Mouse (Mus musculus) limb, embryonic 14.5 days (tissue): ENCODE measurements at regions not wholly inside any gene's neighbourhood (a gene's known extent, or its start where the extent isn't known, plus 50 kb on each side); places are given as distances from the start of the nearest gene placed in this dataset.

Source experiments
- ATAC-seq: fragments of 200-750 bp; cut with Nextera tagmentation; 2 replicates; pipeline ENCODE4 v1.8.0; 2017; ENCODE audit warnings: low read depth, moderate number of reproducible peaks, moderate TSS enrichment; ENCODE audit not compliant: low FRiP score
- DNase-seq: peaks from one replicate; pipeline ENCODE4 v3.0.0-alpha.2; 2015; ENCODE audit warnings: low spot score
- H3K27ac ChIP-seq: fragments of 300-500 bp; sonication (generic); replicated peaks from 2 replicates; pipeline ENCODE4 v1.5.1; 2014; ENCODE audit warnings: low read depth, mild to moderate bottlenecking, low read length, moderate library complexity, mixed read lengths
- H3K27me3 ChIP-seq: fragments of 300-500 bp; sonication (generic); 2 replicates; pipeline ENCODE4 v1.6.1; 2014; ENCODE audit warnings: low read length, mixed read lengths; ENCODE audit not compliant: control insufficient read depth, insufficient read depth
- H3K36me3 ChIP-seq: fragments of 300-500 bp; sonication (generic); 2 replicates; pipeline ENCODE4 v1.6.1; 2014; ENCODE audit warnings: mild to moderate bottlenecking, low read length, moderate library complexity, mixed read lengths; ENCODE audit not compliant: control insufficient read depth, insufficient read depth
- H3K4me1 ChIP-seq: fragments of 300-500 bp; sonication (generic); 2 replicates; pipeline ENCODE4 v1.6.1; 2014; ENCODE audit warnings: antibody characterized with exemption, low read length, mixed read lengths; ENCODE audit not compliant: control insufficient read depth, insufficient read depth
- H3K4me2 ChIP-seq: fragments of 300-500 bp; sonication (generic); replicated peaks from 2 replicates; pipeline ENCODE4 v1.6.1; 2014; ENCODE audit warnings: low read depth, mild to moderate bottlenecking, low read length, moderate library complexity; ENCODE audit not compliant: severe bottlenecking
- H3K4me3 ChIP-seq: fragments of 300-500 bp; sonication (generic); replicated peaks from 2 replicates; pipeline ENCODE4 v1.5.1; 2014; ENCODE audit warnings: low read length
- H3K9ac ChIP-seq: fragments of 300-500 bp; sonication (generic); 2 replicates; pipeline ENCODE4 v1.6.1; 2014; ENCODE audit warnings: mild to moderate bottlenecking, low read depth, low read length, moderate library complexity; ENCODE audit not compliant: severe bottlenecking
- H3K9me3 ChIP-seq: fragments of 300-500 bp; sonication (generic); 2 replicates; pipeline ENCODE4 v1.6.1; 2016; ENCODE audit warnings: low read length; ENCODE audit not compliant: control insufficient read depth
- POLR2A ChIP-seq: fragments of 200-500 bp; IDR thresholded peaks from 2 replicates; pipeline ENCODE4 v1.8.0; 2012; ENCODE audit warnings: inconsistent platforms, mild to moderate bottlenecking, moderate library complexity, borderline replicate concordance; ENCODE audit not compliant: insufficient read depth, insufficient read length; ENCODE audit errors: extremely low read depth
- WGBS: fragments of 180-500 bp; shearing (Covaris S2); extraction: QIAGEN DNeasy Blood & Tissue Kit; methylation state at CpG from one replicate; pipeline ENCODE4 v1.1.7; 2014; 5-methylcytosine and 5-hydroxymethylcytosine counted together

DNA sequence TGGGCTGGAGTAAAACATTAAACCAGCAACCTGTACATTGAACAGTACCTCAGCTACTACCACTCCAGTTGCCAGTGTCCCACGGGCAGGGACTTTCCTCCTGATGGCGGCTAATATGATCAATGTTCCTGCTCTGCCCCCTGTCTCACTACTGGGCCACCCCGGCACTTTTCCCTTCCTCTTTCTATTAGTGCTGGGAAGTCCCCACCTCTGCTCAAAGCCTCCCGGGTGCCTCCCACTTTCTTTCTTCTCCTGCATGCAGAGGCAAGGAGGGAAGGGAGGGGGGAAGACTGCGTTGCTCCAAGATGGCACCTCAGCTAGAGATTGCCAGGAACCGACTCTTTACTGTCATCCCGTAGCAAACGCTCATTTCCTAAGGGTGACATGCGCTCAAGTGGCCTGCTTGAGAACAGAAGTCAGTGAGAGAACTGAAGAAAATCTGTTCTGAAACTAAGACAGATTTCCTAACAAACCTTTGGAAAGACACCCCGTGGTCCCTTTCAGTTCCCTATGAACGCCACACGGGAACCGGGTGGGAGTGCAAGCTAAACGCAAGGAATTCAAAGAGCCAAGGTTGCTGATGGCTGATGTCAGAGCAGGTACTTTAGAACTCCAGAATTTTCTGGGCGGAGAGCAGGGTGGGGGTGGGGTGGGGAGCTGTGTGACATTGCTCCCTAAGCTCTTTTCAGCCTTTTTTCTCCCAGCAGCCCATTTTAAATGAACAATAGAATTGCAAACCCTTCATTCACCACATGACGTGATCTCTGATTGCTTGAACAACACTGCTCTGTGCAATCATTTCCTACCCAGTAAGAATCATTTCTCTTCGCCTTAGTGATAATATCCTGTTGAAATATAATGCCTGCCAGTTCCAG is 96.2 kb upstream of the Med14 start:
- Histone ChIP-seq H3K9me3 (no peaks in the 10 kb centered on the region), H3K4me3 (peak overlapping the region; percentile 21), H3K27ac (0 out of 2 replicates have a peak overlapping the region, but pooled peaks have one; percentile 38), H3K36me3 (no peaks in the 10 kb centered on the region), H3K4me1 (no peaks in the 10 kb centered on the region), H3K9ac (peak overlapping the region; percentile 39), H3K4me2 (peak overlapping the region; percentile 40), H3K27me3 (no peaks in the 10 kb centered on the region)
- ATAC-seq (no peak; the same call in 1 of the 2 replicates), DNase-seq (peak; percentile 11)
- WGBS: 30% methylated on average over 17 of the region's 17 CpGs
- TF ChIP-seq POLR2A: no peak

- WGBS: 52% methylated on average over 4 of the region's 4 CpGs
- Histone ChIP-seq H3K27ac (no peak overlapping the region), H3K4me3 (no peak overlapping the region), H3K9me3 (no peaks in the 10 kb centered on the region), H3K36me3 (no peaks in the 10 kb centered on the region), H3K9ac (no peak overlapping the region), H3K4me1 (no peaks in the 10 kb centered on the region), H3K27me3 (no peaks in the 10 kb centered on the region), H3K4me2 (no peak overlapping the region)
- TF ChIP-seq POLR2A: no peak
- DNase-seq (no peak), ATAC-seq (no peak)
Measured at GRCm38 (mm10) chrX:12855425-12855824, 93.6 kb upstream of the Med14 start.

DNA sequence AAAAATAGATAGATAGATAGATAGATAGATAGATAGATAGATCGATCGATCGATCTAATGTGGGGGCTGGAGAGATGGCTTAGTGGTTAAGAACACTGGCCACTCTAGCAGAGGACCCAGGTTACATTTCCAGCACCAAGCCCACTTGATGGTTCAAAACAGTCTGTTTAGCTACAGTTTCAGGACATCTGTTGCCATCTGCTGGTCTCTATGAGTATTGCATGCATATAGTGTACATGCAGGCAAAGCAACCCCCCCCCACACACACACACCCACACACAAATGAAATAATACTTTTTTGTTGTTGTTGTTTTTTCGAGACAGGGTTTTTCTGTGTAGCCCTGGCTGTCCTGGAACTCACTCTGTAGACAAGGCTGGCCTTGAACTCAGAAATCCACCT is 89.8 kb upstream of the Med14 start:
- no peak overlapping the region for H3K9ac ChIP-seq
- H3K27ac ChIP-seq: no peak overlapping the region
- H3K4me2 ChIP-seq: no peak overlapping the region
- no peaks in the 10 kb centered on the region for H3K9me3 ChIP-seq
- no peaks in the 10 kb centered on the region for H3K36me3 ChIP-seq
- WGBS: 82% methylated on average over 4 of the region's 4 CpGs
- DNase-seq: peak; percentile 5
- H3K4me3 ChIP-seq: no peak overlapping the region
- TF ChIP-seq POLR2A: no peak
- no peaks in the 10 kb centered on the region for H3K4me1 ChIP-seq
- no peaks in the 10 kb centered on the region for H3K27me3 ChIP-seq
- no peak for ATAC-seq

- Histone ChIP-seq H3K9me3 (no peaks in the 10 kb centered on the region), H3K27me3 (no peaks in the 10 kb centered on the region), H3K4me1 (no peaks in the 10 kb centered on the region), H3K4me3 (no peak overlapping the region), H3K36me3 (no peaks in the 10 kb centered on the region), H3K9ac (no peak overlapping the region), H3K4me2 (no peak overlapping the region), H3K27ac (no peak overlapping the region)
- TF ChIP-seq POLR2A: no peak
- no peak for DNase-seq
- WGBS: 20% methylated on average over 1 of the region's 1 CpGs
- ATAC-seq: no peak
Measured at GRCm38 (mm10) chrX:12844431-12844830, 82.6 kb upstream of the Med14 start.

GRCm38 (mm10) chrX:12841021-12841325 is 79.1 kb upstream of the Med14 start:
- Histone ChIP-seq H3K4me2 (peak overlapping the region; percentile 47; the same call in 1 of the 2 replicates), H3K36me3 (no peaks in the 10 kb centered on the region), H3K4me3 (no peak overlapping the region), H3K4me1 (no peaks in the 10 kb centered on the region), H3K9me3 (no peaks in the 10 kb centered on the region), H3K27ac (peak overlapping the region; percentile 74; the same call in 1 of the 2 replicates), H3K27me3 (no peaks in the 10 kb centered on the region), H3K9ac (no peak overlapping the region)
- TF ChIP-seq POLR2A: no peak
- no peak for ATAC-seq
- whole genome bisulfite sequencing: 73% methylated on average over 3 of the region's 3 CpGs
- DNase-seq: no peak
